In genomic region chr8:61522132-61522531, GRCm38 (mm10) we compare ENCODE assay signal across 10 mouse cellular contexts. TPM values are rescaled to one million over a fixed set of nuclear protein-coding genes. Genes with fewer than 3 reads are reported as not detected.
DNase-seq lines count a peak whose midpoint lies in the region; ATAC-seq and TF ChIP-seq lines count a peak whose summit lies in the region.
"Had no signal": no experiment of that assay in that cellular context is flagged by ENCODE, and none has a peak within 500 bp of the region (broad histone marks: within the 10 kb centered on the region; RNA-seq: fewer than 3 reads in every experiment).

No protein-coding gene starts in this region.

- peak; percentile 46 for TF ChIP-seq CTCF in heart, postnatal 0 days (IDR thresholded peaks at IDR 0.05; ENCODE audit: low read depth)
- no peak for TF ChIP-seq CTCF in thymus, adult 2 months (IDR thresholded peaks at IDR 0.05; ENCODE audit: borderline replicate concordance, control insufficient read depth, extremely low read depth, insufficient read depth, low read length, poor library complexity)

- no peak overlapping the region for H3K4me3 ChIP-seq in heart, postnatal 0 days (ENCODE audit: low read depth, low read length)
- no peak overlapping the region for H3K4me3 ChIP-seq in heart, embryonic 11.5 days (ENCODE audit: low read depth, low read length)
- H3K4me3 ChIP-seq in thymus, adult 2 months (ENCODE audit: control insufficient read depth, insufficient read depth, low read length): no peak overlapping the region
- no peak overlapping the region for H3K4me3 ChIP-seq in liver, embryonic 12.5 days
- H3K4me3 ChIP-seq: heart, embryonic 13.5 days; liver, embryonic 13.5 days had no signal

- no peak for TF ChIP-seq EP300 in heart, postnatal 0 days (IDR thresholded peaks at IDR 0.05; ENCODE audit: low read depth)

- no peaks in the 10 kb centered on the region for H3K4me1 ChIP-seq in heart, postnatal 0 days (ENCODE audit: control insufficient read depth, insufficient read depth)
- H3K4me1 ChIP-seq in heart, embryonic 11.5 days (ENCODE audit: control insufficient read depth, insufficient read depth, low read length): peaks cover 3% of the 10 kb centered on the region; the same call in 1 of the 2 replicates
- peaks cover 4% of the 10 kb centered on the region for H3K4me1 ChIP-seq in thymus, adult 2 months (replicated peaks; ENCODE audit: control insufficient read depth, insufficient read depth, low read length)
- 0 out of 2 replicates have a peak, but pooled peaks cover 6% of the 10 kb centered on the region for H3K4me1 ChIP-seq in liver, embryonic 12.5 days
- H3K4me1 ChIP-seq: liver, embryonic 13.5 days had no signal

- H3K27me3 ChIP-seq in heart, postnatal 0 days (ENCODE audit: control insufficient read depth, insufficient read depth, low read length): no peaks in the 10 kb centered on the region
- no peaks in the 10 kb centered on the region for H3K27me3 ChIP-seq in heart, embryonic 11.5 days (ENCODE audit: control insufficient read depth, insufficient read depth, low read length)
- H3K27me3 ChIP-seq in thymus, adult 2 months (ENCODE audit: control insufficient read depth, insufficient read depth, low read length): no peaks in the 10 kb centered on the region
- no peaks in the 10 kb centered on the region for H3K27me3 ChIP-seq in liver, embryonic 12.5 days (replicated peaks)
- H3K27me3 ChIP-seq: heart, embryonic 13.5 days; liver, embryonic 13.5 days had no signal

- H3K9ac ChIP-seq in heart, postnatal 0 days (replicated peaks; ENCODE audit: low read depth, low read length): no peak overlapping the region
- H3K9ac ChIP-seq in heart, embryonic 11.5 days (ENCODE audit: low read depth, low read length): no peak overlapping the region
- H3K9ac ChIP-seq in liver, embryonic 12.5 days: no peak overlapping the region
- H3K9ac ChIP-seq: heart, embryonic 13.5 days; liver, embryonic 13.5 days had no signal

- ATAC-seq in heart, postnatal 0 days (ENCODE audit: insufficient read depth, low read depth): no peak
- ATAC-seq in heart, embryonic 11.5 days (replicated peaks; ENCODE audit: insufficient number of reproducible peaks, low FRiP score, low TSS enrichment): no peak
- ATAC-seq in liver, embryonic 12.5 days: no peak

- 15% methylated on average over 1 of the region's 1 CpGs for WGBS in heart, postnatal 0 days
- WGBS in heart, embryonic 11.5 days (ENCODE audit: insufficient replicate concordance): 8% methylated on average over 1 of the region's 1 CpGs
- WGBS in thymus, adult 2 months: 15% methylated on average over 1 of the region's 1 CpGs
- 4% methylated on average over 1 of the region's 1 CpGs for WGBS in liver, embryonic 12.5 days (ENCODE audit: insufficient replicate concordance)

- H3K36me3 ChIP-seq in heart, postnatal 0 days (replicated peaks; ENCODE audit: control insufficient read depth, insufficient read depth, low read length): peaks cover 84% of the 10 kb centered on the region
- peaks cover 21% of the 10 kb centered on the region for H3K36me3 ChIP-seq in heart, embryonic 11.5 days (ENCODE audit: control insufficient read depth, insufficient read depth, low read length)
- no peaks in the 10 kb centered on the region for H3K36me3 ChIP-seq in thymus, adult 2 months (ENCODE audit: control insufficient read depth, insufficient read depth, low read length)
- no peaks in the 10 kb centered on the region; the same call in 1 of the 2 replicates for H3K36me3 ChIP-seq in liver, embryonic 12.5 days

- no peak for TF ChIP-seq POLR2A in thymus, adult 2 months (IDR thresholded peaks at IDR 0.05; ENCODE audit: control insufficient read depth, extremely low read depth, insufficient read depth, low read length, poor library complexity)

- H3K4me2 ChIP-seq in heart, postnatal 0 days (ENCODE audit: low read depth, low read length): no peak overlapping the region
- H3K4me2 ChIP-seq in heart, embryonic 11.5 days: no peak overlapping the region
- no peak overlapping the region for H3K4me2 ChIP-seq in liver, embryonic 12.5 days
- H3K4me2 ChIP-seq: heart, embryonic 13.5 days; liver, embryonic 13.5 days had no signal

- DNase-seq in heart, postnatal 0 days (ENCODE audit: low spot score): no peak
- peak; percentile 30 for DNase-seq in thymus, adult 2 months
- no peak for DNase-seq in thymus, postnatal 36 days
- peak; percentile 10 for DNase-seq in c-Kit-positive CD71-positive TER-119-negative erythroid progenitor cells, embryonic 14.5 days (ENCODE audit: low read depth)
- peak; percentile 39 for DNase-seq in lung, postnatal 14 days
- no peak for DNase-seq in spleen, postnatal 36 days (ENCODE audit: low spot score in 2 of 2)
- DNase-seq: liver, embryonic 13.5 days had no signal

- no peak overlapping the region for H3K27ac ChIP-seq in heart, postnatal 0 days (ENCODE audit: low read depth)
- H3K27ac ChIP-seq in heart, embryonic 11.5 days (ENCODE audit: low read depth, low read length): no peak overlapping the region
- H3K27ac ChIP-seq in thymus, adult 2 months (ENCODE audit: control insufficient read depth, insufficient read depth, low read length): no peak overlapping the region
- H3K27ac ChIP-seq in liver, embryonic 12.5 days: no peak overlapping the region
- H3K27ac ChIP-seq: heart, embryonic 13.5 days; liver, embryonic 13.5 days had no signal

- H3K9me3 ChIP-seq in heart, postnatal 0 days (replicated peaks; ENCODE audit: control insufficient read depth, low read length): no peaks in the 10 kb centered on the region
- no peaks in the 10 kb centered on the region for H3K9me3 ChIP-seq in heart, embryonic 11.5 days (replicated peaks; ENCODE audit: control insufficient read depth, low read length)
- no peaks in the 10 kb centered on the region for H3K9me3 ChIP-seq in liver, embryonic 12.5 days (replicated peaks)
- H3K9me3 ChIP-seq: heart, embryonic 13.5 days; liver, embryonic 13.5 days had no signal

RNA-seq across cellular contexts. Expression of gene Cbr4, which starts 34.6 kb away (rescaled TPM):
- 31.0 and 74.6 TPM in 2 replicates for total RNA-seq in heart, postnatal 0 days (2014; rRNA removed; ENCODE audit: low replicate concordance)
- polyA plus RNA-seq in heart, postnatal 0 days (2015; fragmentation: Nextera tagmentation; extraction: Ambion mirVana): 86.2 and 86.5 TPM in 2 replicates
- 30.2 and 41.3 TPM in 2 replicates for polyA plus RNA-seq in heart, embryonic 11.5 days (2014; fragmentation: Nextera tagmentation; extraction: Ambion mirVana)
- 5.2 and 5.6 TPM in 2 replicates for polyA plus RNA-seq in thymus, adult 2 months (2012; rRNA removed)
- polyA plus RNA-seq in liver, embryonic 12.5 days (2016; fragmentation: Nextera tagmentation; extraction: Ambion mirVana): 19.6 and 21.8 TPM in 2 replicates

Comparison
In these comparisons a context has a peak if more than half of its experiments do, and no peak if none do; other contexts are left out.
1. DNase-seq: peak in thymus, adult 2 months (single experiment), c-Kit-positive CD71-positive TER-119-negative erythroid progenitor cells, embryonic 14.5 days (single experiment) and lung, postnatal 14 days (single experiment); none in heart, postnatal 0 days (single experiment), thymus, postnatal 36 days (0 of 2) and spleen, postnatal 36 days (0 of 2).